Mouse (Mus musculus): ENCODE results near the gene Hoxa1.

DNA sequence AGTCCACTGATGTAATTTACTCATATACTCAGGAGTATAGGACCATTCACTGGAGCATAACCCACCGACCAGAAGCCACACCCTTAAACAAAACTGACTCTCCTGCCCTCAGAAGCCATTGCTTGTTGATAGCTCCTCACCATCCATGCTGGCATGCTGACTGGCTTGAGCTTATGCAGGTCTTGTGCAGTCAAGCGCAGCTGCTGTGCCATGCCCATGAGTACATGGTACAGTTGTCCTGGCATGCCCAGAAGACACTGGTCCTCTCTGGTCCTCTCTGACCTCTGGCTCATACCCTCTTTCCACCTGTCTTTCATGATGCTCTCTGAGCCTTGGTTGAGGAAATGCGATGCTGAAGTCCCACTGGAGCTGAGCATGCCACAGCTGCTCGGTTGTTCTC, 34.4 kb downstream of the Hoxa1 start:
- TF ChIP-seq CTCF (IDR thresholded peaks at IDR 0.05; ENCODE audit: extremely low read depth, insufficient read depth, insufficient read length, insufficient replicate concordance) (no peak), POLR2A (IDR thresholded peaks at IDR 0.05; ENCODE audit: low read depth, low read length) (no peak)

All from spleen, adult 2 months (tissue).